Mouse (Mus musculus) cortical plate, adult 2 months (tissue): ENCODE data around the gene Oasl2.

ENCODE experiments used
- CTCF ChIP-seq: fragments of 200-500 bp; IDR thresholded peaks from 2 replicates; pipeline ENCODE4 v1.5.1; 2011; ENCODE audit warnings: mild to moderate bottlenecking, control low read depth, low read length; ENCODE audit not compliant: insufficient read depth; ENCODE audit errors: extremely low read depth
- POLR2A ChIP-seq: fragments of 200-500 bp; IDR thresholded peaks from 2 replicates; pipeline ENCODE4 v1.6.1; 2011; ENCODE audit warnings: mild to moderate bottlenecking, low read length, control low read depth; ENCODE audit not compliant: insufficient read depth; ENCODE audit errors: extremely low read depth

DNA sequence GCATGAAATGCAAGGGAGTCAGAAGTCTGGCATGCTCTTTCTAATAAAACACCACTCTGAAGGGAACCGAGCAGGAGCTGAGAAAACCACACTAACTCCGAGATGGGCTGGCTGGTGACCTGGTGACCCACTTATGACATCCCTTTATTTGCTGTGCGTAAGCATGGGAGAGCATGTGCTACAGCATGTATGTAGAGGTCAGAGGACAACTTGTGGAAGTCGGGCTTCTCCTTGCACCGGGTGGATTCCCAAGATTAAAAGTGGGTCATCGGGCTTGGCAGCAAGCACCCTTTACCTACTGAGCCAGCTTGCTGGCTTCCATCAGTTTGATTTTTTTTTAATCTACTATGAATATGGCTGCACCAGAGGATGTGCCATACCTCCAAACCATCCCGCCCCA lies 19.2 kb upstream of the Oasl2 start:
- TF ChIP-seq CTCF (no peak), POLR2A (no peak)
